Mouse (Mus musculus) urinary bladder, adult 18-20 months (tissue): ENCODE measurements at regions not wholly inside any gene's neighbourhood (a gene's known extent, or its start where the extent isn't known, plus 50 kb on each side); places are given as distances from the start of the nearest gene placed in this dataset.
A peak's percentile ranks its signal among the peaks of the same experiment; 100 is the strongest.
"Not testable (repeated sequence)": the region's sequence is repeated elsewhere in the genome, so short reads cannot be mapped to it uniquely, and the experiment has no call there.

Source experiments
- DNase-seq, 2 experiments: peaks; one replicate each; pipeline ENCODE4 v3.0.0; 2022; ENCODE audit warnings: low spot score in 2 of 2, mixed read lengths in 2 of 2

- not testable (repeated sequence) for DNase-seq
These were observed 593.4 kb upstream of the Snrpn start for GRCm38 (mm10) chr7:60733331-60733994.

GRCm38 (mm10) chr7:60728108-60728721 lies 588.2 kb upstream of the Snrpn start:
- DNase-seq: peak in 1 of 2 experiments; percentile 2
